Mouse (Mus musculus): ENCODE measurements around the gene Zbp1.

The Zbp1 gene

GRCm38 (mm10) chr2:173218416-173219141 is at the start of gene Zbp1:
Zbp1 (minus strand) TSS chr2:173218923.
- no peak for TF ChIP-seq GATA4 (IDR thresholded peaks at IDR 0.05; ENCODE audit: insufficient replicate concordance, low read length)

GRCm38 (mm10) chr2:173267562-173267961 is 48.8 kb upstream of the Zbp1 start:
- no peak for TF ChIP-seq GATA4 (IDR thresholded peaks at IDR 0.05; ENCODE audit: insufficient replicate concordance, low read length)

- TF ChIP-seq GATA4 (IDR thresholded peaks at IDR 0.05; ENCODE audit: insufficient replicate concordance, low read length), result no peak
These were observed 47.8 kb upstream of the Zbp1 start for GRCm38 (mm10) chr2:173266349-173267112.

GRCm38 (mm10) chr2:173265468-173266265 is 46.9 kb upstream of the Zbp1 start:
- TF ChIP-seq GATA4 (IDR thresholded peaks at IDR 0.05; ENCODE audit: insufficient replicate concordance, low read length), result no peak

GRCm38 (mm10) chr2:173264467-173265128 is 45.9 kb upstream of the Zbp1 start:
- no peak for TF ChIP-seq GATA4 (IDR thresholded peaks at IDR 0.05; ENCODE audit: insufficient replicate concordance, low read length)

- TF ChIP-seq GATA4 (IDR thresholded peaks at IDR 0.05; ENCODE audit: insufficient replicate concordance, low read length), result no peak
These were observed 45.1 kb upstream of the Zbp1 start for GRCm38 (mm10) chr2:173263636-173264330.

GRCm38 (mm10) chr2:173261497-173261896 is 42.8 kb upstream of the Zbp1 start:
- TF ChIP-seq GATA4 (IDR thresholded peaks at IDR 0.05; ENCODE audit: insufficient replicate concordance, low read length), result no peak

GRCm38 (mm10) chr2:173258459-173259091 is 39.9 kb upstream of the Zbp1 start:
- TF ChIP-seq GATA4 (IDR thresholded peaks at IDR 0.05; ENCODE audit: insufficient replicate concordance, low read length), result no peak

- no peak for TF ChIP-seq GATA4 (IDR thresholded peaks at IDR 0.05; ENCODE audit: insufficient replicate concordance, low read length)
These were observed 38.9 kb upstream of the Zbp1 start for GRCm38 (mm10) chr2:173257610-173258009.

GRCm38 (mm10) chr2:173256552-173256949 is 37.8 kb upstream of the Zbp1 start:
- no peak for TF ChIP-seq GATA4 (IDR thresholded peaks at IDR 0.05; ENCODE audit: insufficient replicate concordance, low read length)

GRCm38 (mm10) chr2:173255810-173256551 is 37.3 kb upstream of the Zbp1 start:
- TF ChIP-seq GATA4 (IDR thresholded peaks at IDR 0.05; ENCODE audit: insufficient replicate concordance, low read length), result no peak

GRCm38 (mm10) chr2:173253761-173254662 is 35.3 kb upstream of the Zbp1 start:
- no peak for TF ChIP-seq GATA4 (IDR thresholded peaks at IDR 0.05; ENCODE audit: insufficient replicate concordance, low read length)
